Mouse (Mus musculus) testis, adult 2 months (tissue): ENCODE measurements at regions not wholly inside any gene's neighbourhood (a gene's known extent, or its start where the extent isn't known, plus 50 kb on each side); places are given as distances from the start of the nearest gene placed in this dataset.

Source experiments
- H3K27ac ChIP-seq: fragments of 200-500 bp; 2 replicates; pipeline ENCODE4 v1.5.1; 2012; ENCODE audit warnings: low read depth, low read length; ENCODE audit not compliant: control insufficient read depth, insufficient read depth
- H3K27me3 ChIP-seq: fragments of 200-500 bp; 2 replicates; pipeline ENCODE4 v1.6.1; 2012; ENCODE audit warnings: mild to moderate bottlenecking, low read length, moderate library complexity; ENCODE audit not compliant: control insufficient read depth, insufficient read depth
- H3K36me3 ChIP-seq: fragments of 200-500 bp; 2 replicates; pipeline ENCODE4 v1.6.1; 2012; ENCODE audit warnings: mild to moderate bottlenecking, low read length; ENCODE audit not compliant: control insufficient read depth, insufficient read depth
- H3K4me1 ChIP-seq: fragments of 200-500 bp; 2 replicates; pipeline ENCODE4 v1.6.1; 2012; ENCODE audit warnings: low read length; ENCODE audit not compliant: control insufficient read depth, insufficient read depth
- H3K4me3 ChIP-seq: fragments of 200-500 bp; 2 replicates; pipeline ENCODE4 v1.5.1; 2012; ENCODE audit warnings: low read depth, mild to moderate bottlenecking, low read length, moderate library complexity, mixed read lengths; ENCODE audit not compliant: control insufficient read depth
- CTCF ChIP-seq: fragments of 200-500 bp; IDR thresholded peaks from 2 replicates; pipeline ENCODE4 v1.5.1; 2012; ENCODE audit warnings: low read depth, mild to moderate bottlenecking, inconsistent platforms, low read length, moderate library complexity; ENCODE audit not compliant: control insufficient read depth, insufficient read depth, insufficient replicate concordance
- POLR2A ChIP-seq: fragments of 200-500 bp; IDR thresholded peaks from 2 replicates; pipeline ENCODE4 v1.6.1; 2012; ENCODE audit warnings: low read depth, mild to moderate bottlenecking, inconsistent platforms, low read length, moderate library complexity; ENCODE audit not compliant: control insufficient read depth

- H3K27ac ChIP-seq = no peak overlapping the region
- H3K4me3 ChIP-seq = no peak overlapping the region
- H3K36me3 ChIP-seq = no peaks in the 10 kb centered on the region
- H3K4me1 ChIP-seq = peaks cover 11% of the 10 kb centered on the region
- no peak for TF ChIP-seq POLR2A
- TF ChIP-seq CTCF = no peak
- no peaks in the 10 kb centered on the region for H3K27me3 ChIP-seq
Measured at GRCm38 (mm10) chr12:70715836-70716235, 109.5 kb upstream of the Frmd6 start.

DNA sequence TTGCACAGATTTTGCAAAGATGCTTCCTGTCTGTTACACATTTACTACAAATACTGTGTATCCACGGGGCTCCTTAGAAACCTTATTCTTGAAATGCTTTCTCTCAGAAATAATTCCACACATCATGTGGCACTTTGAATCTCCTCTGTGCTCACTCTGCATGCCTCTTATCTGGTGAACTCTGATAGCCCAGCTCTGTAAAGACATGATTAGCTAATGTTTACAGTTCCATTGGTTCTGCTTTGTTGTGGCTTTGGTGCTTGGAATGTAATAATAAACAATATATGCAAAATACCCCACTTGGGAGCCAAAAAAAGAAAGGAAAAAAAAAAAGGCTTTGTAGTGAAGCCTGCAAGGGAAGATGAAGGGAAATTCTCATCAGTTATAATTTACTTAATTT, 106.7 kb upstream of the Frmd6 start:
- no peaks in the 10 kb centered on the region for H3K36me3 ChIP-seq
- no peaks in the 10 kb centered on the region for H3K27me3 ChIP-seq
- H3K4me3 ChIP-seq = no peak overlapping the region
- no peak overlapping the region for H3K27ac ChIP-seq
- TF ChIP-seq POLR2A (no peak), CTCF (no peak)
- peaks cover 6% of the 10 kb centered on the region for H3K4me1 ChIP-seq

DNA sequence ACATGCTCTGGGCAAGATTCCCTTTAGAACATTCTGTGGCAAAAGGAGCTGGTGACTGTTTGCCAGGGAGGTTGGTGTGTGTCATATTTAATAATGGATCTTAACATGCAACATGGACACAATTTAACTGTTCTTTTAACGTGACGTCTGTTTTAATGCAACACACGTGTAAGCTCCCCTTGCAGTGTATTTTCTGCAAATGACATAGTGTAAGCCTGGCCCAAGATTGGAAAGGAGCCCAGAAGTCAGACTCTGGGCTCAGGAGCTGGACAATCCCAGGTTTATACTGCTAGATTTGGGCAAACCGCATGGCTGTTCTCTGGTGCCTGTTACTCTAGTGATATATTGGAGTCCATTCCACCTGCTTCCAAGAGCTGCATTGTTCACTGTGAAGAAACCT, 106.1 kb upstream of the Frmd6 start:
- H3K36me3 ChIP-seq = no peaks in the 10 kb centered on the region
- no peak for TF ChIP-seq CTCF
- no peak for TF ChIP-seq POLR2A
- H3K27ac ChIP-seq = no peak overlapping the region
- no peaks in the 10 kb centered on the region for H3K27me3 ChIP-seq
- H3K4me3 ChIP-seq = no peak overlapping the region
- peaks cover 2% of the 10 kb centered on the region; the same call in 1 of the 2 replicates for H3K4me1 ChIP-seq

DNA sequence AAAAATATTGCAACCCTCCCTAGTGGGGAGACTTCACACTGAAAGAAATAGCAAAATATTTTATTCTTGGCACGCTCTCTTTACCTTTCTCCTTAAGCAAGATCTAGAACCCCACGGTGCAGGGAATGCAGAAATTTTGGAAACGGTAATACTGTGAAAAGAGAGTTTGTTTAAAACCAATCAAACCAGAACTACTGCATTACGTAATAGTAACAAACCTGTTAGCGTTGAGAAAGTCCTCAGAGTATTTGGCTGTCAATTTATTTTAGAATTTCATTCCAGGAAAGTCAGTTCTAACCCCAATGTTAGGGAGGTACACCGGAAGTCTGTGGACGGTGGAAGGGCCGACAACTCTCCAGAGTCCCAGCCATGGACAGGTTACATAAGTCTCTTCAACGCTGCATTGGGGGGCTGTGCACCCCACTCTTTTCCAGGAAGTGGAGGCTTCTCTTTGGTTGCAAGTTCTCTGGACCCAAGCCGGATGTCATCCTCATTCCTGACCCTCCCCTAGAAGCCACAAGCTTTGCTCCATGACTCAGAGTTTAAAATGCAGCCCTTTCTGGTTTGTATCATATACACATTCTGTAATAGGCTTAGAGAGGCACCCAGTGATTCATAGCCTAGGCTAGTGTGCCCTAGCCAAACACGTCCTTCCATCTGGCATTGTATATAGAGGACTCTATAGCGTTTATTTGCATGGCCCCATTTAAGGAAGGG, 105.0 kb upstream of the Frmd6 start:
- H3K27me3 ChIP-seq = no peaks in the 10 kb centered on the region
- H3K27ac ChIP-seq = no peak overlapping the region
- no peaks in the 10 kb centered on the region for H3K36me3 ChIP-seq
- TF ChIP-seq POLR2A (no peak), CTCF (no peak)
- no peak overlapping the region for H3K4me3 ChIP-seq
- H3K4me1 ChIP-seq = no peaks in the 10 kb centered on the region

- no peaks in the 10 kb centered on the region for H3K27me3 ChIP-seq
- no peaks in the 10 kb centered on the region for H3K36me3 ChIP-seq
- no peak overlapping the region for H3K4me3 ChIP-seq
- no peak for TF ChIP-seq CTCF
- no peak for TF ChIP-seq POLR2A
- no peak overlapping the region for H3K27ac ChIP-seq
- H3K4me1 ChIP-seq = peaks cover 2% of the 10 kb centered on the region; the same call in 1 of the 2 replicates
Measured at GRCm38 (mm10) chr12:70725326-70725725, 100.0 kb upstream of the Frmd6 start.

DNA sequence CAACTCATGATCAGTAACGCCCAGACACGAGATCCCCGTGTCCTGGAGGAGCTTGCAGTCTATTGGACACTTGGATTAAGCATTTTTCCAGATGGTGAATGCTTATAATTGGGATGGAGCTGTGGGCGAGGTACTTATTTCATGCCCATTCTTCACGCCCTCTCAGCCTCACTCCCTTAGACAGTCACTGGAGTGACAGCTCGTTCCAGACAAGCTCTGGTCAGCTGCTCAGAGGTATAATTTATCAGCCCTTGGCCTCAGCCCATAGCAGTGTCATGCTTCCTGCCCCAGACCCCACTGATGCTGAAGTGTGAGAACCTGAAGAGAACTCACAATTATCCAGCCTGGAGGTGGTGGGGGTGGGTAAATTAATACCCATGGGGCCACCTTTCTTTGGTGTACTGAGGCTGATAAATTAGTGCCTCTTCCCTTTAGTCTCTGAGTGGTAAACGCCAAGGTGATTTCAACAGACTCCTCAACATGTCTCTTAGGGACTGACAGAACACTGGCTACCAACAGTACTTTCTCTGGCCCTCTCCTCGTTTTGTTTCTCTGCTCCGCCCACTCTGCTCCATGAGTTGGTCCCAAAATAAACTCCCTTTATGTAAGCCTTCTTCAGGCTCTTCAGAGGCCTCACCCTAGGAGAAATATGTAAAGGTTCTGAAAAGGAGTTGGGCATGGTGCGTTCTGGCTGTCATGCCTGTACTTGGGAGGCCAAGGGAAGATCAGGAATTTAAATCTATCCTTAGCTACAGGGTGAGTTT, 97.6 kb upstream of the Frmd6 start:
- no peak overlapping the region for H3K27ac ChIP-seq

DNA sequence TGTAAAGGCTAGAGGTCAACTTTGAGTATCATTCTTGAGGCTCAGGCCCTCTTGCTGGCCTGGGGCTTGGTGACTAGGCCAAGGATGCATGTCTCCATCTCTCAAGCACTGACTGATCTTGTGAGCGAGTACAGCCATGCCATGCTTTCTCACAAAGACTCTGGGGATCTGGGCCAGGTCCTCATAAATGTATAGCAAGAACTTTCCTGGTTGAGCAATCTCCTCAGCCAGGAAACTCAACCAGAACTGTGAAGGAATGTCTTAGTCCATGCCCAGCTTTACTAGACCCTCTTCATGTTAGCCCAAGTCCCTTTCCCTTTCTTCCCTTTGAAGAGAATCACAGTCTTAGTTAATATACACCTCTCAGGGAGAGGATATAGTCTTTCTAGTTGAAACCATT, 96.9 kb upstream of the Frmd6 start:
- Histone ChIP-seq H3K27me3 (no peaks in the 10 kb centered on the region), H3K36me3 (no peaks in the 10 kb centered on the region), H3K4me3 (no peak overlapping the region), H3K27ac (no peak overlapping the region), H3K4me1 (peaks cover 2% of the 10 kb centered on the region; the same call in 1 of the 2 replicates)
- TF ChIP-seq CTCF = no peak
- no peak for TF ChIP-seq POLR2A

More for the DNA sequence above, 97.6 kb upstream of the Frmd6 start:
- TF ChIP-seq POLR2A = no peak
- Histone ChIP-seq H3K4me3 (no peak overlapping the region), H3K27me3 (no peaks in the 10 kb centered on the region), H3K4me1 (peaks cover 2% of the 10 kb centered on the region; the same call in 1 of the 2 replicates), H3K36me3 (no peaks in the 10 kb centered on the region)
